Mouse (Mus musculus): ENCODE measurements around the gene Gna12. TPM values are rescaled to one million over a fixed set of nuclear protein-coding genes. Genes with fewer than 3 reads are reported as not detected.

The Gna12 gene
- total and polyA plus RNA-seq, 2 experiments from 2014 or later = 13.9 to 132 TPM

DNA sequence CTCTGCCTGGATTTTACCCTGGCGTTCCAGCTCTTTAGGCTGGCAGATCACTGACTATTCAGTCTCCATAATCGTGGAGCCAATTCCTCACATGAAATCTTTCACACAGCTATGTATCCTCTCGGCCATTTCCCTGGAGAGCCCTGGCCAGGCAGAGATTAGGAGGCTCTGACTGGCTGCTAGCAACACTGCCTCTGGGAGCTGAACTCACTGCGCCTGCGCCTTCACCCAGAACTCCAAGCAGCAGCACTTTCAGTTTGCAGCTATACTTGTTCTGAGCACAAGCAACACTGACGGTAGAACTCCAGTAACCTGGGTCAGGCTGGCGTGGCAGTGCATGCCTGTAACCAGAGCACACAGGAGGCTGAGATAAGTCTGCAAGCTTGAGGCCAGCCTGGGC lies 32.1 kb downstream of the Gna12 start:
- no peaks in the 10 kb centered on the region for H3K9me3 ChIP-seq (replicated peaks; ENCODE audit: control insufficient read depth, low read length)
- DNase-seq (ENCODE audit: low spot score) (peak; percentile 91), ATAC-seq (ENCODE audit: insufficient read depth, low read depth) (peak; percentile 71)
- TF ChIP-seq CTCF (IDR thresholded peaks at IDR 0.05; ENCODE audit: low read depth) (no peak), EP300 (IDR thresholded peaks at IDR 0.05; ENCODE audit: low read depth) (no peak)
- H3K36me3 ChIP-seq (replicated peaks; ENCODE audit: control insufficient read depth, insufficient read depth, low read length) = no peaks in the 10 kb centered on the region
- H3K27ac ChIP-seq (ENCODE audit: low read depth) = peak overlapping the region; percentile 88
- 22% methylated on average over 7 of the region's 7 CpGs for WGBS
- no peak overlapping the region for H3K4me3 ChIP-seq (ENCODE audit: low read depth, low read length)
- peak overlapping the region; percentile 46 for H3K4me2 ChIP-seq (ENCODE audit: low read depth, low read length)
- peaks cover 60% of the 10 kb centered on the region for H3K4me1 ChIP-seq (ENCODE audit: control insufficient read depth, insufficient read depth)
- H3K9ac ChIP-seq (replicated peaks; ENCODE audit: low read depth, low read length) = peak overlapping the region; percentile 27
- no peaks in the 10 kb centered on the region for H3K27me3 ChIP-seq (ENCODE audit: control insufficient read depth, insufficient read depth, low read length)

DNA sequence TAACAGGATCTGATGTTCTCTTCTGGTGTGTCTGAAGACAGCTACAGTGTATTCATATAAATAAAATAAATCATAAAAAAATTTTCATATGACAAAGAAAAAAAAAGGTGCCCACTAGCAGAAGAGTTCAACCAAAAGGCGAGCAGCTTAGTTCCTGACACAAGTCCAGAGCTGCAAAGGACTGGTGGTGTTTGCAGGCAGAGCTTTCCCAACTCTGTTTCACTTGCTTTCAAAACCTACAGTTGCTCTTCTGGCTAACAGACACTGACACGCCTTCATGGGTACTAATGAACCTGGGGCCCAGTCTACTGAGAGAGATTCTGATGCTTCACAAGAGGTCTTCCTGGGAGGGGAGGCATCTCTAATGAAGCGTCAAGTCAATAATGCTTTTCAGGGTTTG lies 34.2 kb downstream of the Gna12 start:
- WGBS = 85% methylated on average over 3 of the region's 3 CpGs
- no peak overlapping the region; the same call in 1 of the 2 replicates for H3K27ac ChIP-seq (ENCODE audit: low read depth)
- H3K27me3 ChIP-seq (ENCODE audit: control insufficient read depth, insufficient read depth, low read length) = no peaks in the 10 kb centered on the region
- no peak overlapping the region for H3K9ac ChIP-seq (replicated peaks; ENCODE audit: low read depth, low read length)
- no peaks in the 10 kb centered on the region for H3K36me3 ChIP-seq (replicated peaks; ENCODE audit: control insufficient read depth, insufficient read depth, low read length)
- H3K4me2 ChIP-seq (ENCODE audit: low read depth, low read length) = no peak overlapping the region
- DNase-seq (ENCODE audit: low spot score) (no peak), ATAC-seq (ENCODE audit: insufficient read depth, low read depth) (no peak)
- no peaks in the 10 kb centered on the region for H3K9me3 ChIP-seq (replicated peaks; ENCODE audit: control insufficient read depth, low read length)
- H3K4me3 ChIP-seq (ENCODE audit: low read depth, low read length) = no peak overlapping the region
- H3K4me1 ChIP-seq (ENCODE audit: control insufficient read depth, insufficient read depth) = peaks cover 73% of the 10 kb centered on the region
- TF ChIP-seq CTCF (IDR thresholded peaks at IDR 0.05; ENCODE audit: low read depth) (no peak), EP300 (IDR thresholded peaks at IDR 0.05; ENCODE audit: low read depth) (no peak)

DNA sequence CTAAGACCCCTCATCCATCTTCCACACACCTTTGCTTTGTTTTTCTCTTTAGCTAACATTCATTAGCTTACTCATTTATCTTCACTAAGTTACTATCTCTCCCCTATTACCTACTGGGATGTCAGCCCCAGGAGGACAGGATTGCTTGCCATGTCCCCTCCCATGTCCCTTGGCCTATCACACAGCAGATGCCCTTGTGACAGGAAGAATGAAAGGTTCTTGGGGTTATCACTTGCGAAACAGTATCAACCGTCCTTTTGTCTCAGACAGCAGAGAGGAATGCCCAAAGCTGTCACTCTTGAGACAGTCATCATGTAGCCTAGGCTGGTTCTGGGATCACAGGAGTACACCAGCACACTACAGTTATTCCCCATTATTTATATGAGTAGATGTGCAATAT lies 35.1 kb downstream of the Gna12 start:
- H3K9ac ChIP-seq (replicated peaks; ENCODE audit: low read depth, low read length) = no peak overlapping the region
- peak overlapping the region; percentile 16; the same call in 1 of the 2 replicates for H3K4me2 ChIP-seq (ENCODE audit: low read depth, low read length)
- H3K4me1 ChIP-seq (ENCODE audit: control insufficient read depth, insufficient read depth) = peaks cover 73% of the 10 kb centered on the region
- ATAC-seq (ENCODE audit: insufficient read depth, low read depth) = no peak; the same call in 1 of the 2 replicates
- no peak overlapping the region for H3K4me3 ChIP-seq (ENCODE audit: low read depth, low read length)
- peak overlapping the region; percentile 84 for H3K27ac ChIP-seq (ENCODE audit: low read depth)
- H3K9me3 ChIP-seq (replicated peaks; ENCODE audit: control insufficient read depth, low read length) = no peaks in the 10 kb centered on the region
- no peak for DNase-seq (ENCODE audit: low spot score)
- no peaks in the 10 kb centered on the region for H3K36me3 ChIP-seq (replicated peaks; ENCODE audit: control insufficient read depth, insufficient read depth, low read length)
- TF ChIP-seq CTCF (IDR thresholded peaks at IDR 0.05; ENCODE audit: low read depth) (no peak), EP300 (IDR thresholded peaks at IDR 0.05; ENCODE audit: low read depth) (peak; percentile 57; the same call in 1 of the 2 replicates)
- no peaks in the 10 kb centered on the region for H3K27me3 ChIP-seq (ENCODE audit: control insufficient read depth, insufficient read depth, low read length)
- 16% methylated on average over 2 of the region's 2 CpGs for whole genome bisulfite sequencing

DNA sequence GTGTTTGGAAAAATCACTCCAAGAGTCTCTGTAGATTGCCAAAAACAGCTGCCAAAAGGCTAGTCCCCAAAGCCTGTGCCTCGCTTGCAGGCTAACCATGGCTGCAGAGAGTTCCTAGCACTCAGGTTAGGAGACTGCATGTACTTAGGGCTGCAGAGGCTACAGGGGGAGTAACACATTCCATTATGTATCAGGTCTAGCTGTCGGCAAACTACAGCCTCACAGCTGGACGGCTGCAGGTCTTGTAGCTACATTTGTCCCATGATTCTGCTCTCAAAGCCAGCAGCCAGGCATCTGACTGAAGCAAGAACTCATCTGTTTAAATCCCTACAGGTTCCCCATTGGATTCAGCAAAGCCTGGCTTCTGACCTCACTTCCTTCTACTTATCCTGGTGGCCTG lies 35.5 kb downstream of the Gna12 start:
- Histone ChIP-seq H3K36me3 (replicated peaks; ENCODE audit: control insufficient read depth, insufficient read depth, low read length) (no peaks in the 10 kb centered on the region), H3K9ac (replicated peaks; ENCODE audit: low read depth, low read length) (no peak overlapping the region), H3K4me2 (ENCODE audit: low read depth, low read length) (peak overlapping the region; percentile 16; the same call in 1 of the 2 replicates), H3K27me3 (ENCODE audit: control insufficient read depth, insufficient read depth, low read length) (no peaks in the 10 kb centered on the region), H3K9me3 (replicated peaks; ENCODE audit: control insufficient read depth, low read length) (no peaks in the 10 kb centered on the region), H3K4me3 (ENCODE audit: low read depth, low read length) (no peak overlapping the region), H3K4me1 (ENCODE audit: control insufficient read depth, insufficient read depth) (peaks cover 73% of the 10 kb centered on the region), H3K27ac (ENCODE audit: low read depth) (peak overlapping the region; percentile 84)
- WGBS = 11% methylated on average over 3 of the region's 3 CpGs
- TF ChIP-seq CTCF (IDR thresholded peaks at IDR 0.05; ENCODE audit: low read depth) (no peak), EP300 (IDR thresholded peaks at IDR 0.05; ENCODE audit: low read depth) (no peak; the same call in 1 of the 2 replicates)
- peak; percentile 64 for DNase-seq (ENCODE audit: low spot score)
- ATAC-seq (ENCODE audit: insufficient read depth, low read depth) = peak; percentile 68

DNA sequence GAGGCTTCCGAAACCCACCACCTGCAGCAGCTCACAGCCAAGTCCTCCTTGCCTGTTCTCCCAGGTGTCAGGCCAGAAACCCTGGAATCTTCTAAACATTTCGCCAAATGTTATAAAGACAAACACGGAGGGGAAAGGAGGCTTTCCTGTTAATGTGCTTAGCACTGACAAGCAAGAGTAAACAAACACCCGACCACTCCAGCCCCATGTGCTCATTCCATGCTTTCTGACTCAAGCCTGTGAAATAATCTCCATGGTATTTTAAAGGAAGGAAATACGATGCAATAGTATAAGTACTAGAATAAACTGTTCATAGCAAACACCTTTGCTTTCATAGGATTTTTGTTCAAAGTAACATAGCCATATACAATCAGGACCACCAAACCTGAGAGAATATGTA lies 38.0 kb downstream of the Gna12 start:
- no peak overlapping the region for H3K4me3 ChIP-seq (ENCODE audit: low read depth, low read length)
- no peaks in the 10 kb centered on the region for H3K27me3 ChIP-seq (ENCODE audit: control insufficient read depth, insufficient read depth, low read length)
- peak overlapping the region; percentile 87 for H3K27ac ChIP-seq (ENCODE audit: low read depth)
- peaks cover 56% of the 10 kb centered on the region for H3K4me1 ChIP-seq (ENCODE audit: control insufficient read depth, insufficient read depth)
- H3K4me2 ChIP-seq (ENCODE audit: low read depth, low read length) = no peak overlapping the region
- ATAC-seq (ENCODE audit: insufficient read depth, low read depth) = no peak
- DNase-seq (ENCODE audit: low spot score) = no peak
- no peaks in the 10 kb centered on the region; the same call in 1 of the 2 replicates for H3K36me3 ChIP-seq (replicated peaks; ENCODE audit: control insufficient read depth, insufficient read depth, low read length)
- no peak for TF ChIP-seq EP300 (IDR thresholded peaks at IDR 0.05; ENCODE audit: low read depth)
- no peak for TF ChIP-seq CTCF (IDR thresholded peaks at IDR 0.05; ENCODE audit: low read depth)
- no peaks in the 10 kb centered on the region for H3K9me3 ChIP-seq (replicated peaks; ENCODE audit: control insufficient read depth, low read length)
- no peak overlapping the region for H3K9ac ChIP-seq (replicated peaks; ENCODE audit: low read depth, low read length)
- 48% methylated on average over 5 of the region's 5 CpGs for WGBS
